Mouse (Mus musculus) spleen, adult 2 months (tissue): ENCODE measurements around the gene Atp6v0a2.

Experiments used
- CTCF ChIP-seq: fragments of 200-500 bp; IDR thresholded peaks from 2 replicates; pipeline ENCODE4 v1.5.1; 2011; ENCODE audit warnings: mild to moderate bottlenecking, inconsistent platforms; ENCODE audit not compliant: insufficient read depth, insufficient read length, insufficient replicate concordance; ENCODE audit errors: extremely low read depth
- POLR2A ChIP-seq: fragments of 200-500 bp; IDR thresholded peaks from 2 replicates; pipeline ENCODE4 v1.6.1; 2011; ENCODE audit warnings: low read depth, low read length, inconsistent platforms

- TF ChIP-seq POLR2A (peak; percentile 55), CTCF (no peak)
Observed at GRCm38 (mm10) chr5:124578633-124579317, 49.6 kb upstream of the Atp6v0a2 start, which contains the start of the genes Eif2b1 and Gtf2h3.
